Mouse (Mus musculus): ENCODE data around the gene Ptgr1.

DNA sequence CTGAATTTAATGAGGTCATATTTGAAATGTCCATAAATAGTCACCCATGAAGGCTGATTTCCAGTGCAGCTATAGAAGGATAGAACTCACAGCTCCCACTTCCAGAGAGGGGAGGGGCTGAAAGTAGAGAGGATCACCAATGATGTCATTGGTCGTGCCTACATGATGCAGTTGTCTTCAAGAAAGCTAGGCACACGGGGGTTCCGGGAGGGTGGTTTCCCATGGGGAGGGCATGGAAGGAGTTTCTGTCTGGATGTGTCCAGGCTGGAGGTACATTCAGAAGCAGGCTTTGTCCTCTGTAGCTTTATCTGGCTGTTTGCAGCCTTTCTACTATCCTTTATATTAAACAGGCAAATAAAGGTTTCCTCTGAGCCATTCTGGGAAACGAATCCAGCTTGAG is 38.5 kb downstream of the Ptgr1 start:
- TF ChIP-seq CTCF (IDR thresholded peaks at IDR 0.05; ENCODE audit: borderline replicate concordance, control insufficient read depth, extremely low read depth, insufficient read depth, low read length, poor library complexity) (no peak), POLR2A (IDR thresholded peaks at IDR 0.05; ENCODE audit: control insufficient read depth, extremely low read depth, insufficient read depth, low read length, poor library complexity) (no peak)
